Mouse (Mus musculus) thymus, adult 18-20 months (tissue): ENCODE data around the gene Cfap74.

Experiments used
- DNase-seq, 2 experiments: peaks; one replicate each; pipeline ENCODE4 v3.0.0; 2022; ENCODE audit warnings: mixed read lengths in 2 of 2

Gene Cfap74

GRCm38 (mm10) chr4:155505671-155506295, 96.8 kb downstream of the Cfap74 start:
- DNase-seq, result no peak

GRCm38 (mm10) chr4:155508614-155509013, 99.6 kb downstream of the Cfap74 start:
- DNase-seq, result no peak

- no peak for DNase-seq
Observed at GRCm38 (mm10) chr4:155510981-155511380, 102.0 kb downstream of the Cfap74 start.

GRCm38 (mm10) chr4:155514810-155515209, 105.8 kb downstream of the Cfap74 start:
- DNase-seq, result no peak
